Mouse (Mus musculus) CH12F3 (cell line): Measurements from ENCODE around the gene Bcl2l11.

Experiments used
- in situ Hi-C: fragments of 300-500 bp; cut with MboI; formaldehyde crosslinking; loops from 2 replicates; pipeline ENCODE4 v1.14.3; 2020; ENCODE audit warnings: low sequenced_read_pairs

Bcl2l11 gene

GRCm38 (mm10) chr2:128137480-128138276 is 11.8 kb downstream of the Bcl2l11 start:
- in situ Hi-C loops: no loop called here

DNA sequence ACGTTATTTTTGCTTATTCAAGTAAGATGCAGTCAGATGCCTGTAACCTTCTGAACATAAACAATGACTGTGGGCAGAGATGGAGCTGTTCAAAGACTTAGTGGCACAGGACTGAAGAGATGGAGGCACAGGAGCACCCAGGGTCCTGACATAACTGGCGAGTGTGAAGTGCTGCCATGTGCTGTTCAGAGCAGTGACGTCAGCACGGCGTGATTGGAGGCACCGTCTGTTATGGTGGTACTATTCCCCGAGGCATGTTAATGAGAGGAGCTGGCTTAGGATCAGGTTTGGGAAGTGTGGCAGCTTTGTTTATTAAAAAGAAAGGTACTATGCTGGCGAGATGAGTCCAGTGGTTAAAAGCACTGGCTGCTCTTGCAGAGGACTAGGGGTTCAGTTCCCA is 13.1 kb downstream of the Bcl2l11 start:
- in situ Hi-C loops: no loop called here

GRCm38 (mm10) chr2:128139781-128140180 is 13.9 kb downstream of the Bcl2l11 start:
- in situ Hi-C loops: no loop called here

DNA sequence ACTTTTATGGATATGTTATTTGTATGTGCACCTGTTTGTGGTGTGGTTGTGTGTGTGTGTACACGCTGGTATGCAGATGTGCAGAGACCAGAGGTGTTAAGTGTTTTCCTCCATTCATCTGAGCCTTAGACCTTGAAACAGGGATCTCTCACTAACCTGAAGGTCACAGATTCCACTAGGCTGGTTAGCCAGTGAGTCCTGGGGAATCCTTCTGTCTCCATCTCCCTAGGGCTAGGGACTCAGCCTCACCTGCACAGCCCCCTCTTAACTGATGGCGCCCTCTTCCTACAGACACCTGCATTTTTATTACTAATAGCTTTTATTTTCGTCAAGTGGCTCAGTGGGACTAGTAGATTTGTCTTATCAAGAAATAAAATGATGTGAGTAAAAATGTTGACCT is 14.3 kb downstream of the Bcl2l11 start:
- in situ Hi-C loops: no loop called here

DNA sequence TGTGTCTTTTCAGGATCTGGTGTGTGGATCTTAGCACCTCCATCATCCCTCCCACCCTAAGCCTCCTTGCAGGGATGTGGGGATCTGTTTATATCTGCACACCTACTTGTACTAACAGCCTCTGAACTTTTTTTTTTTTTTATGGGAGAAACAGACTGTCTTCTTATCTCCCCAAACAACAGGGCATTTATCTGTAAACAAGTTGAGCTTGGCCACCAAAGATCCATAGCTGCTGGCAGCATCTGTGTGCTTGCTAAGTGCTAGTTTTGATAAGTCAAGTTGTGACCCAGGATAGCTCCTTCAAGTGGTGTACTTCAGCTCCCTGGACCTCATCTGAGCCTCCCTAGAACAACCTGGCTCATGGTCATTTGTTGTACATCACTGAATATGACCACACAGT is 18.2 kb downstream of the Bcl2l11 start:
- in situ Hi-C loops: no loop called here

GRCm38 (mm10) chr2:128145433-128145832 is 19.6 kb downstream of the Bcl2l11 start:
- in situ Hi-C loops: no loop called here

GRCm38 (mm10) chr2:128149596-128149995 is 23.8 kb downstream of the Bcl2l11 start:
- in situ Hi-C loops: no loop called here

- in situ Hi-C loops: no loop called here
These were observed 26.4 kb downstream of the Bcl2l11 start for GRCm38 (mm10) chr2:128152211-128152610.

DNA sequence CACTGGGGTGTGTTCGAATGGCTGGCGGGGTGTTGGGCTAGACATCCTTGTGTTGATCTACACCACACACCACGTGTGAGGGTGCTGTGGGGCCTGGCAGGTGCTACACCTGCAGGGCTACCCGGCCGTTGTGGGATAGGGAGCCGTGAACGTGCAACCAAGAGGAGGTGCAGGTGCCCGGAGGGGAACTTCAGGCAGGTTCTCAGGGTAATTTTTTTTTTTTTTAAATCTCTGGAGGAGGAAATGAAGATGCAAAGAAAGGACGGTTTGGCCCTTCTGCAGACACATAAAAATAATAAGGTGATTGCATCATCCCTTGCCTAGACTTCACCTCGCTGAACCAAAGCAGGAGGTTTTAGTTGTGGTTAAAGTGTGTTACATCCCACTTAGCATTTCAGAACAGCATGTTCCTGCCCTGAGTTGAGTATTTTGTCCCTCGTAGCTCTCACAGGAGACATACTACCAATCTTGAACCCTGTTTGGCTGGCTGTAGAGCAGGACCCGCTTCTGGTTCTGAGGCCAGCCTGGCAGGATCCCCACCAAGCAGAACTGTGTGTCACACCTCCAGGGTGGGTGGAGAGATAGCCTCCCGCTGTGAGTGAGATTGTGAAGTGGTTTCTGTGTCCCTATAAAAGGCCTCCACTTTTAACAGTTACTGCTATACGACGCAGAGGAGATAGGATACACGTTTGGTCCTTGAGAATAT is 27.2 kb downstream of the Bcl2l11 start:
- in situ Hi-C loops: no loop called here

GRCm38 (mm10) chr2:128153551-128153910 is 27.7 kb downstream of the Bcl2l11 start:
- in situ Hi-C loops: no loop called here

- in situ Hi-C loops: no loop called here
These were observed 29.7 kb downstream of the Bcl2l11 start for GRCm38 (mm10) chr2:128155412-128156066.

- in situ Hi-C loops: no loop called here
These were observed 30.2 kb downstream of the Bcl2l11 start for GRCm38 (mm10) chr2:128156067-128156462.

DNA sequence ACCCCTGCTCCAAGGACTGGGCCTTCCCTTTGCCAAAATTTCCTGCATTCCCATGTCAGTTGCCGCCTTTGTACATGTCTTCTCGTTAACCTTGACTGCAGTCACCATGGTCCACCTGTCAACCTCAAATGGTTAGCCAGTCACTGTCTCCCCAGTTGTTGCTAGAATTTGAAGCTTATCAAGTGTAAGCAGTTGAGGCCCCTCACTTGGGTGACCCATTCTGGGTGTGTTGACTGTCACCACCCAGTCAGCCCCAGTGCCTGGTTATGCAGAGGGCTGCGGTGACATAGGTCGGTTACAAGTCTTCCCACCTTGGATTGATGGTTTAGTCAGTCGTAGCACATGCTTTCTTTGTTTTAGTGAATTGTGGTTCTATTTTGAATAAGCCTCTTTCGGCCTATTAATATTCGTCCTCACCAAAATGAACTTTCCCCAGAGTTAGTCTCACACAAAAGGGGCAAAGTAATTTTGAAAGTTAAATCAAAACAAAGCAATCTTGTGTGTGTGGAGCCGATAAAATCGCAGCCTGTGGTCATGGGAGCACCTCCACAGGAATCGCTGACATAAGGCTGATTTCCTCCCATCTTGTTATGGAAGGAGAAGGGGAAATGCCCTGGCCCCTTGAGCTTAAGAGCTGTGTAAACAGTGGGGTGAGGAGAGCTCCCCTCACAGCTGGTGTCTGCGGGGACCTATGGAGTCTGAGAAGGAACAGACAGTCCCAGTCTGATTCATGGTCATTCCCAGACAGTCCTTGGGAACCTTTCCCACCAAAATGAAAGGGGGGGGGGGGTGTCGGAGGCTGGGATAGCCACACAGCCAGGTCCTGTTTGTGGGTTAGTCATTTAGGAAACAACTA is 30.9 kb downstream of the Bcl2l11 start:
- in situ Hi-C loops: no loop called here

DNA sequence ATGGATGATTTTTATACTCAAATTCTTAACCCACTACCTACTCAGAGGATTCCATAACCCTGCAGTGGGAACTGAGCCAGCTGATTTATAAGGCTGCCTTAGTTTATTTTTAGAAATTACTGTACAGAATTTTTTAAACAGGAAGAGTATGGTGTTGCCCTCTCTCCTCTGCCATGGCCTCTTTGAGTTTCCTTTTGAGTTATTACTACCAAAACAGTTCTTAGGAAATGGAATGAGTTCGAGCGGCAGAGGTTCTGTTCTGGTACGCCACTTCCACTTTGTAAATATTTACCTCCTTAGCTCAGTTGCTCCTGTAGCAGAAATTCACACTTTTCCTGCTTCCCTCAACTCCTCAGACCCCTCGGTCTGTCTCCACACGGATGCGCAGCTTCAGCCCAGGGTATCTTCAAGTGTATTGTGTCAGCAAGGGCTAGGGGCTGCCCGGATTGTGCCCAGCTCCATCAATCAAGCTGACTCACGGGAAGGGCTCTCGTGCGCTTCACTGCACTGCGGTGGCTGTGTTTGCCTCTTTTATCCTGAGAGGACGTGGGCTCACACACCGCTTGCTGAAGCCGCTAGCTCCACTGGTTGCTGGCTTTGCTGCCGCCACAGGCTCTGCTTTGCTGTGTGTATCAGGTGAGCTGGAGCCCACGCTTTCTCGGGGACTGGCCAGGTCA is 33.0 kb downstream of the Bcl2l11 start:
- in situ Hi-C loops: no loop called here

DNA sequence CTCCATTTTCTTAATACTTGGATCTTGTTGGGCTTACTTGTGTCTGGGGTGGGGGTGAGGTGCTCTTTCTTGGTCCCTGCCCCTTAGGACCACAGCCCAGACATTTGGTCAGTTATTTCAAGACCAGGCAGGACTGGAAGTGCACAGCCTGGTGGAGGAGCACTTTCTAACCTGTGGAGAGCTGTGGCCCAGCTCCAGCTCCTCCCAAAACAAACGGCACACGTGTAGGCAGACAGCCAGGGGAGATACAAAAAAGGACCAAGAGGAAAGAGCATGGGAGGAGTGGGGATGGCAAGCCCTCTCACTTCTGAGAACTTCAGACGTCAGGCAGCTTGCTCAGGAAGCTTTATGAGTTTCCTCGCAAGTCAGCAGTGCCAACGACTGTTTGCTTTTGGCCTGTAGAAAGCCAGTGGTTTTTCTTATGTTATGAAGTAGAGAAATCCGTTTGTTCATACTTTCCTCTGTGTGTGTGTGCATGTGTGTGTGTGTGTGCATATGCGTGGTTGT is 33.8 kb downstream of the Bcl2l11 start:
- in situ Hi-C loops: no loop called here

DNA sequence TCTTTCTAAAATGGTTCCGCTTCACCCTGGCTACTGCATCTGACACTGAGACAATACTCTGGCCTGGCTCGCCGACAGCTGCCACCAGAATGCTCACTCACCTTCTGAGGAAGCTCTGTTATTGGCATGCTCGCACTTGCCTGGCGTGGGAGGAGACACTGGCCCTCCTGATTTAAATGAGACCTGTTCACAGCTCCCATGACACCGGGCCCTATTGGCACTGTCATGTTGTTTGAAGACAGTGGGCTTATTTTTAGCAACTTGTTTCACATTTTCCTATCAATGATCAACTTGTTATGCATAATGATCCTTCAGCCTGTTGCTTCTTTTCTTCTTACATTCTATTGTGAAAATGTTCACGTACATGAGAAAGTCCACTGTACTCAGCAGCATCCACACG is 37.3 kb downstream of the Bcl2l11 start:
- in situ Hi-C loops: no loop called here

DNA sequence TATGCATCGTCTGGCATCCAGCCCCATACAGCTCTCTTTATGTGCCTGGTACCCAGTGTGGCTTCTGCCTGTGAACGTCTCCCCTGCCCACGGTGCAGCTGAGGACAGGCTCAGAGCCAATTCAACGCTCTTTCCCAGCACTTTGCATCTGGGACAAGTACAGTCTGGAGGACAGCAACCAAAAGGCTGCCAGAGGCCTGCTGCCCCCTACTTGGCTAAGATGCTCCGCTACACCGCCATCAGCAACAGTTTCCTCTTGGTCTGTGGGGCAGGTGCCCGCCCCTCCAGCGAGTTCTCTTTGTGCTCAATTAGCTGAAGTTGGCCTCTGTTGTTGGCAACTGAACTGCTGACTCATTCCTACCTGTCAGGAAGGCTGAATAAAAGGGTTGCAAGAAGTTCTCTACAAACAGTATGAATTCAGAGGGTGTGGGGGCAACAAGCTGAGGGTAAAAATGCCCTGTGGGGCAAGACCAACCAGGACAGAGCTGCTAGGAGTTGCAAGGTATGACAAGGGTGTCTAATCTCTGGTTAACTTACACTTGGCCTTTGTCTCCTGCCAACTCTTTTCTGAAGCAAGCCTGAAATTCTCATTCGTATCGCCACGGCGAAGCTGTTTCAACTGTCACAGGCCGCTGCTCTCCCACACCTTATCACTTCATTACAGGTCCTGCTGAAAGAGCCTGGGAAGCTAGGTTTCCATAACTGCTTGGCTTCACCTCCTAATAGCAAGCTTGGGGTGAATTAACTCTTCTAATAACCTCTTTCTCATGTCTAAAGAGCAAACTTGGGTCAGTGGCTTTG is 41.0 kb downstream of the Bcl2l11 start:
- in situ Hi-C loops: no loop called here

DNA sequence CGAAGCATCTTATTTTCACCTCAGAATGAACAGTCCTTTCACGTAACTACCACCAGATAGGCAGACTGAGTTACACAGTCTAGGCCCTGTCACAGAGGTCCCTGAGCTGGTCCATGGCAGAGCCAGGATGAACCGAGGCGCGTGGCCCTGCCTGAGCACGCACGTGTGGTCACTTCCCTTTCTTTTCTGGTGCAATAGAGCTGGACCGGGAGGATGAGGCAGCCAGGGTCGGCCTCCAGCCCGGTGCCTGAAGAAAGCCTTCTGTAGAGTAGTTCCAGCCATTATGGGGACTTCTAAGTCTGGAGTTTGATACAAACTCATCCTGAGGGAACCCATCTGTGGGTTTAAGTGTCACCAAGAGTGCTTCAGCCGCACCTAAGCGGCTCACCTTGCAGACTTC is 42.1 kb downstream of the Bcl2l11 start:
- in situ Hi-C loops: no loop called here

GRCm38 (mm10) chr2:128169486-128169885 is 43.6 kb downstream of the Bcl2l11 start:
- in situ Hi-C loops: no loop called here
